Mouse (Mus musculus) liver, embryonic 12.5 days (tissue): ENCODE data around the gene Mrgprg. TPM values are rescaled to one million over a fixed set of nuclear protein-coding genes. Genes with fewer than 3 reads are reported as not detected.

ENCODE experiments used
- ATAC-seq: fragments of 200-750 bp; cut with Nextera tagmentation; 2 replicates; pipeline ENCODE4 v1.8.0; 2017; ENCODE audit warnings: moderate number of reproducible peaks, mild to moderate bottlenecking, moderate library complexity
- H3K27ac ChIP-seq: fragments of 300-500 bp; sonication (generic); 2 replicates; pipeline ENCODE4 v1.5.1; 2016; ENCODE audit warnings: mild to moderate bottlenecking
- H3K27me3 ChIP-seq: fragments of 300-500 bp; sonication (generic); replicated peaks from 2 replicates; pipeline ENCODE4 v1.6.1; 2016; ENCODE audit warnings: mild to moderate bottlenecking, moderate library complexity
- H3K36me3 ChIP-seq: fragments of 300-500 bp; sonication (generic); 2 replicates; pipeline ENCODE4 v1.6.1; 2016; ENCODE audit warnings: mild to moderate bottlenecking, moderate library complexity
- H3K4me1 ChIP-seq: fragments of 300-500 bp; sonication (generic); 2 replicates; pipeline ENCODE4 v1.6.1; 2016
- H3K4me2 ChIP-seq: fragments of 300-500 bp; sonication (generic); 2 replicates; pipeline ENCODE4 v1.6.1; 2016; ENCODE audit warnings: mild to moderate bottlenecking, moderate library complexity
- H3K4me3 ChIP-seq: fragments of 300-500 bp; sonication (generic); 2 replicates; pipeline ENCODE4 v1.5.1; 2016; ENCODE audit warnings: mild to moderate bottlenecking, moderate library complexity
- H3K9ac ChIP-seq: fragments of 300-500 bp; sonication (generic); 2 replicates; pipeline ENCODE4 v1.6.1; 2016; ENCODE audit warnings: mild to moderate bottlenecking, moderate library complexity
- H3K9me3 ChIP-seq: fragments of 300-500 bp; sonication (generic); replicated peaks from 2 replicates; pipeline ENCODE4 v1.6.1; 2016; ENCODE audit warnings: mild to moderate bottlenecking, moderate library complexity
- WGBS: fragments of 180-500 bp; shearing (Covaris S2); methylation state at CpG from one replicate; pipeline ENCODE4 v1.1.7; 2016; ENCODE audit not compliant: insufficient replicate concordance; 5-methylcytosine and 5-hydroxymethylcytosine counted together
- microRNA-seq: library from miRNA; unstranded; fragments of <30 nt; microRNA quantifications from one replicate; pipeline ENCODE4, GENCODE M21; 2017
- polyA plus RNA-seq: library from polyadenylated mRNA; unstranded; fragments of >200 nt; fragmentation: Nextera tagmentation; extraction: Ambion mirVana; gene quantifications from 2 replicates; pipeline ENCODE4 v1.2.1, GENCODE M21; 2016

Mrgprg gene
- polyA plus RNA-seq, 1 experiment from 2014 or later: not detected

- ATAC-seq: no peak
- H3K4me3 ChIP-seq: no peak overlapping the region
- no peak overlapping the region for H3K4me2 ChIP-seq
- no peaks in the 10 kb centered on the region for H3K36me3 ChIP-seq
- H3K9me3 ChIP-seq: no peaks in the 10 kb centered on the region
- no peak overlapping the region for H3K27ac ChIP-seq
- 61% methylated on average over 4 of the region's 4 CpGs for WGBS
- no peak overlapping the region for H3K9ac ChIP-seq
- H3K4me1 ChIP-seq: no peaks in the 10 kb centered on the region
- no peaks in the 10 kb centered on the region; the same call in 1 of the 2 replicates for H3K27me3 ChIP-seq
These were observed 43.0 kb downstream of the Mrgprg start for GRCm38 (mm10) chr7:143723841-143724240.

GRCm38 (mm10) chr7:143722646-143723045 lies 44.1 kb downstream of the Mrgprg start:
- 64% methylated on average over 5 of the region's 5 CpGs for WGBS
- Histone ChIP-seq H3K36me3 (no peaks in the 10 kb centered on the region), H3K4me3 (no peak overlapping the region), H3K4me2 (no peak overlapping the region), H3K4me1 (no peaks in the 10 kb centered on the region), H3K27me3 (no peaks in the 10 kb centered on the region; the same call in 1 of the 2 replicates), H3K9ac (no peak overlapping the region), H3K9me3 (no peaks in the 10 kb centered on the region), H3K27ac (no peak overlapping the region)
- ATAC-seq: no peak

GRCm38 (mm10) chr7:143717811-143718210 lies 49.0 kb downstream of the Mrgprg start:
- H3K27me3 ChIP-seq: no peaks in the 10 kb centered on the region
- H3K4me2 ChIP-seq: no peak overlapping the region
- no peak overlapping the region for H3K4me3 ChIP-seq
- no peaks in the 10 kb centered on the region for H3K9me3 ChIP-seq
- no peak overlapping the region for H3K27ac ChIP-seq
- no peaks in the 10 kb centered on the region for H3K4me1 ChIP-seq
- ATAC-seq: no peak
- H3K9ac ChIP-seq: no peak overlapping the region
- WGBS: 33% methylated on average over 1 of the region's 1 CpGs
- H3K36me3 ChIP-seq: no peaks in the 10 kb centered on the region

Small RNAs within 50 kb of the gene (microRNA-seq; reads per million reads assigned to microRNA genes)
- not detected for gene Gm22064

Other genes with a start within 250 kb of the Mrgprg start
- 129 and 131 TPM in 2 replicates for gene Nap1l4, start 217.9 kb downstream of the Mrgprg start, polyA plus RNA-seq
- gene Cars, start 166.9 kb downstream of the Mrgprg start, polyA plus RNA-seq: 79.5 and 83.4 TPM in 2 replicates
- 0.58 and 0.61 TPM in 2 replicates for gene Tnfrsf26, start 138.3 kb downstream of the Mrgprg start, polyA plus RNA-seq
- gene Tnfrsf22, start 117.3 kb downstream of the Mrgprg start, polyA plus RNA-seq: 1.3 and 1.5 TPM in 2 replicates
- gene Tnfrsf23, start 81.1 kb downstream of the Mrgprg start, polyA plus RNA-seq: 0.14 and 0.16 TPM in 2 replicates
- 4.7 and 4.8 TPM in 2 replicates for gene Osbpl5, start 10.0 kb downstream of the Mrgprg start, polyA plus RNA-seq
- gene Mrgpre, start 17.5 kb upstream of the Mrgprg start, polyA plus RNA-seq: 0.20 and 0.33 TPM in 2 replicates
- gene Nadsyn1, start 55.9 kb upstream of the Mrgprg start, polyA plus RNA-seq: 8.3 and 8.6 TPM in 2 replicates
- gene Dhcr7, start 56.2 kb upstream of the Mrgprg start, polyA plus RNA-seq: 47.9 and 48.6 TPM in 2 replicates
- not detected in 2 replicates for gene Gm498, start 99.8 kb upstream of the Mrgprg start, polyA plus RNA-seq
- 0.31 and 0.48 TPM in 2 replicates for gene Shank2, start 234.9 kb upstream of the Mrgprg start, polyA plus RNA-seq